Mouse (Mus musculus) lung, embryonic 16.5 days (tissue): ENCODE results near the gene Itga9. TPM values are rescaled to one million over a fixed set of nuclear protein-coding genes. Genes with fewer than 3 reads are reported as not detected.

Experiments
- ATAC-seq: fragments of 200-750 bp; cut with Nextera tagmentation; 2 replicates; pipeline ENCODE4 v1.8.0; 2017; ENCODE audit warnings: low read depth, mild to moderate bottlenecking, moderate library complexity
- H3K27ac ChIP-seq: fragments of 300-500 bp; sonication (generic); 2 replicates; pipeline ENCODE4 v1.5.1; 2014; ENCODE audit warnings: mild to moderate bottlenecking, control low read depth, low read length
- H3K27me3 ChIP-seq: fragments of 300-500 bp; sonication (generic); 2 replicates; pipeline ENCODE4 v1.6.1; 2014; ENCODE audit warnings: low read depth, low read length, mixed read lengths; ENCODE audit not compliant: control insufficient read depth, insufficient read depth
- H3K36me3 ChIP-seq: fragments of 300-500 bp; sonication (generic); 2 replicates; pipeline ENCODE4 v1.6.1; 2014; ENCODE audit warnings: low read length; ENCODE audit not compliant: control insufficient read depth, insufficient read depth
- H3K4me1 ChIP-seq: fragments of 300-500 bp; sonication (generic); replicated peaks from 2 replicates; pipeline ENCODE4 v1.6.1; 2014; ENCODE audit warnings: low read length, mixed read lengths; ENCODE audit not compliant: control insufficient read depth, insufficient read depth
- H3K4me2 ChIP-seq: fragments of 300-500 bp; sonication (generic); 2 replicates; pipeline ENCODE4 v1.6.1; 2014; ENCODE audit warnings: low read depth, low read length, control low read depth
- H3K4me3 ChIP-seq: fragments of 300-500 bp; sonication (generic); 2 replicates; pipeline ENCODE4 v1.5.1; 2014; ENCODE audit warnings: mild to moderate bottlenecking, low read length, control low read depth
- H3K9ac ChIP-seq: fragments of 300-500 bp; sonication (generic); 2 replicates; pipeline ENCODE4 v1.6.1; 2014; ENCODE audit warnings: low read length, control low read depth
- H3K9me3 ChIP-seq: fragments of 300-500 bp; sonication (generic); 2 replicates; pipeline ENCODE4 v1.6.1; 2016; ENCODE audit warnings: low read length; ENCODE audit not compliant: control insufficient read depth
- WGBS: fragments of 180-500 bp; shearing (Covaris S2); extraction: QIAGEN DNeasy Blood & Tissue Kit; methylation state at CpG from one replicate; pipeline ENCODE4 v1.1.7; 2014; 5-methylcytosine and 5-hydroxymethylcytosine counted together
- polyA plus RNA-seq: library from polyadenylated mRNA; unstranded; fragments of >200 nt; fragmentation: Nextera tagmentation; extraction: Ambion mirVana; gene quantifications from 2 replicates; pipeline ENCODE4 v1.2.1, GENCODE M21; 2015

Gene Itga9
- polyA plus RNA-seq, 1 experiment from 2014 or later, result 6.0 TPM

GRCm38 (mm10) chr9:118730172-118730571 lies 123.7 kb downstream of the Itga9 start:
- Histone ChIP-seq H3K27ac (no peak overlapping the region; the same call in 1 of the 2 replicates), H3K4me1 (peaks cover 19% of the 10 kb centered on the region), H3K4me3 (no peak overlapping the region), H3K4me2 (no peak overlapping the region), H3K27me3 (no peaks in the 10 kb centered on the region), H3K9ac (no peak overlapping the region), H3K9me3 (no peaks in the 10 kb centered on the region), H3K36me3 (no peaks in the 10 kb centered on the region)
- no peak for ATAC-seq
- WGBS, result 65% methylated on average over 7 of the region's 8 CpGs

- Histone ChIP-seq H3K4me3 (no peak overlapping the region), H3K9ac (no peak overlapping the region), H3K36me3 (no peaks in the 10 kb centered on the region), H3K9me3 (no peaks in the 10 kb centered on the region), H3K27me3 (no peaks in the 10 kb centered on the region), H3K27ac (peak overlapping the region; percentile 88), H3K4me2 (peak overlapping the region; percentile 21; the same call in 1 of the 2 replicates), H3K4me1 (peaks cover 19% of the 10 kb centered on the region)
- WGBS, result 27% methylated on average over 5 of the region's 5 CpGs
- ATAC-seq, result peak; percentile 51
Observed at GRCm38 (mm10) chr9:118730871-118731390, 124.4 kb downstream of the Itga9 start.

DNA sequence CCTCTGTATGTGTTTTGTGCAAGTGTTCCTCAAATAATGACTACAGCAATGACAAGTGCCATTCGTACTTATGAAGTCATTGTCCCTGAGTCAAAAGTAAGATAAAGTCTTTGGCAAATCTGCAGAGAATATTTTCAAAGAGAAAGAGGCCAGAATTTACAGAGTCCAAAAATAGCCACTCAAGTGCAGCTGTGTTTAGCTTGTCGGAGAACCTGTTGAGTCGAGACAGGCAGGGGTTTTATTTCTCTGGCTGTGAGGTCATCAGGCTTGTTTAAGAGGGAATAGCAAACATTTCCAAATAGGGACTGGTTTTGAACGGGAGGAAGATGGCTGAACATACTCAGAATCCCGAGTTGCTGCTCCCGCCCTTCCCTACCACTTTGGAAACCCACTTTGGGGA lies 125.2 kb downstream of the Itga9 start:
- Histone ChIP-seq H3K4me2 (peak overlapping the region; percentile 21; the same call in 1 of the 2 replicates), H3K4me3 (no peak overlapping the region), H3K9me3 (no peaks in the 10 kb centered on the region), H3K9ac (no peak overlapping the region), H3K4me1 (peaks cover 19% of the 10 kb centered on the region), H3K27ac (peak overlapping the region; percentile 88), H3K27me3 (no peaks in the 10 kb centered on the region), H3K36me3 (no peaks in the 10 kb centered on the region)
- ATAC-seq, result peak; percentile 82
- 18% methylated on average over 6 of the region's 6 CpGs for WGBS

- 30% methylated on average over 3 of the region's 3 CpGs for WGBS
- no peaks in the 10 kb centered on the region for H3K27me3 ChIP-seq
- no peak overlapping the region for H3K27ac ChIP-seq
- no peak overlapping the region for H3K4me2 ChIP-seq
- H3K9ac ChIP-seq, result no peak overlapping the region
- peaks cover 34% of the 10 kb centered on the region for H3K4me1 ChIP-seq
- H3K4me3 ChIP-seq, result no peak overlapping the region
- no peaks in the 10 kb centered on the region for H3K36me3 ChIP-seq
- no peak for ATAC-seq
- no peaks in the 10 kb centered on the region for H3K9me3 ChIP-seq
Observed at GRCm38 (mm10) chr9:118733601-118734000, 127.1 kb downstream of the Itga9 start.

- Histone ChIP-seq H3K27ac (peak overlapping the region; percentile 87), H3K36me3 (no peaks in the 10 kb centered on the region), H3K4me1 (peaks cover 25% of the 10 kb centered on the region), H3K27me3 (no peaks in the 10 kb centered on the region), H3K4me3 (no peak overlapping the region), H3K9me3 (no peaks in the 10 kb centered on the region), H3K4me2 (no peak overlapping the region), H3K9ac (no peak overlapping the region)
- 69% methylated on average over 2 of the region's 2 CpGs for WGBS
- no peak for ATAC-seq
Observed at GRCm38 (mm10) chr9:118737124-118737523, 130.6 kb downstream of the Itga9 start.

GRCm38 (mm10) chr9:118737601-118738137 lies 131.2 kb downstream of the Itga9 start:
- H3K4me3 ChIP-seq, result no peak overlapping the region
- no peaks in the 10 kb centered on the region for H3K36me3 ChIP-seq
- H3K27me3 ChIP-seq, result no peaks in the 10 kb centered on the region
- no peak overlapping the region for H3K9ac ChIP-seq
- H3K9me3 ChIP-seq, result no peaks in the 10 kb centered on the region
- WGBS, result 10% methylated on average over 9 of the region's 9 CpGs
- peak; percentile 91 for ATAC-seq
- peak overlapping the region; percentile 87 for H3K27ac ChIP-seq
- no peak overlapping the region for H3K4me2 ChIP-seq
- H3K4me1 ChIP-seq, result peaks cover 21% of the 10 kb centered on the region

DNA sequence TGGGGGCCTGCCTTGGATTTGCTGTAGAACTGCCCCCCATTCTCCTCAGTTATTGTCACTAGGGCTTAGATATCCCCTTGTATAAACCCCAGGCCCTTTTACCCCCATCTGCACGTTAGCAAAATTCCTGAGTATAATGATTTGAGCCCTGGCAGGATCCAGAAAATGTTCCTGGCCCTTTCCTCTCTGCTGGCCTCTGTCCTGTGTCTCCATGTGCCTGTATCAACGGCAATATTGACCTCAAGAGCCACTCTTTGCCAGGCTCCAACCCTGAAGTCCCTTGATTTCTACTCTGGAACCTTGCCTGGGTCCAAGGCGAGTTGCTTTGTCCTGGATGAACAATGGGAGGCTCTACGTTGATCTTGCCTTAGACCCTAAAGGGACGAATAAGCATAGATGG lies 131.8 kb downstream of the Itga9 start:
- Histone ChIP-seq H3K4me1 (peaks cover 21% of the 10 kb centered on the region), H3K9ac (no peak overlapping the region), H3K4me2 (no peak overlapping the region), H3K4me3 (no peak overlapping the region), H3K9me3 (no peaks in the 10 kb centered on the region), H3K27ac (peak overlapping the region; percentile 37), H3K36me3 (no peaks in the 10 kb centered on the region), H3K27me3 (no peaks in the 10 kb centered on the region)
- 70% methylated on average over 5 of the region's 5 CpGs for whole genome bisulfite sequencing
- ATAC-seq, result no peak

DNA sequence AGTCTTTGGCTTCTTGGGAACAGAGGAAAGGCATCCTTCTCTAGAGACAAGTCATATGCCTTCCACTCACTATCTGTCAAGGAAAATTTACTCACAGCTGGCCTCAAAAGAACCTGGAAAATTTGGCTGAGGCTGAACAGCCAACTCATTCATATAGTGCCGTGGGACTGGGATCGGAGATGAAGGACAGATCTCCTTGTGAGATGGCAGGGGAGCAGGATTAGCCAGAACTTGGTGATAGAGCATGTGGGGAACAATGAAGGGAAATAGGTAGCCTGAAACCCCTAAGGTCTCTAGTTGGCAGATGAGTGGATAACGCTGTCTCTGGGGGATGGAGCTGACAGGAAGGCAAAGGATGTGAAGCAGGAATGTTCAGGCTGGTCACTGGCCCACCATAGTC lies 132.6 kb downstream of the Itga9 start:
- H3K36me3 ChIP-seq, result no peaks in the 10 kb centered on the region
- H3K4me2 ChIP-seq, result no peak overlapping the region
- no peak overlapping the region for H3K4me3 ChIP-seq
- WGBS, result 87% methylated on average over 3 of the region's 3 CpGs
- H3K9ac ChIP-seq, result no peak overlapping the region
- no peak overlapping the region for H3K27ac ChIP-seq
- no peaks in the 10 kb centered on the region for H3K27me3 ChIP-seq
- peaks cover 21% of the 10 kb centered on the region for H3K4me1 ChIP-seq
- no peak for ATAC-seq
- no peaks in the 10 kb centered on the region for H3K9me3 ChIP-seq

- no peaks in the 10 kb centered on the region for H3K36me3 ChIP-seq
- 91% methylated on average over 3 of the region's 3 CpGs for WGBS
- H3K4me1 ChIP-seq, result peaks cover 21% of the 10 kb centered on the region
- H3K27ac ChIP-seq, result no peak overlapping the region
- no peaks in the 10 kb centered on the region for H3K27me3 ChIP-seq
- no peak overlapping the region for H3K4me2 ChIP-seq
- H3K9ac ChIP-seq, result no peak overlapping the region
- no peaks in the 10 kb centered on the region for H3K9me3 ChIP-seq
- H3K4me3 ChIP-seq, result no peak overlapping the region
- no peak for ATAC-seq
Observed at GRCm38 (mm10) chr9:118739659-118740058, 133.2 kb downstream of the Itga9 start.
